Mouse (Mus musculus): ENCODE results near the gene Nrn1l.

- TF ChIP-seq CTCF (IDR thresholded peaks at IDR 0.05; ENCODE audit: low read depth) (no peak), EP300 (IDR thresholded peaks at IDR 0.05; ENCODE audit: low read depth) (no peak)
These were observed 44.3 kb downstream of the Nrn1l start for GRCm38 (mm10) chr8:105937496-105938305.

Measured in liver, embryonic 14.5 days (tissue).